Mouse (Mus musculus): ENCODE data around the gene Galk1.

- TF ChIP-seq POLR2A (IDR thresholded peaks at IDR 0.05; ENCODE audit: control insufficient read depth in 1 of 2, insufficient read depth in 1 of 2, low read depth in 1 of 2, low read length in 2 of 2, poor library complexity in 1 of 2) (no peak), RCOR1 (IDR thresholded peaks at IDR 0.05; ENCODE audit: low read depth, low read length) (no peak), GABPA (IDR thresholded peaks at IDR 0.05; ENCODE audit: low read depth, low read length) (no peak)
These were observed 5.2 kb downstream of the Galk1 start for GRCm38 (mm10) chr11:116007095-116007850.
